Mouse (Mus musculus) layer of hippocampus, adult 11-12 months (tissue): Measurements from ENCODE around the gene G3bp1.

Experiments used
- DNase-seq: peaks from one replicate; pipeline ENCODE4 v3.0.0; 2022; ENCODE audit warnings: low spot score

The G3bp1 gene

GRCm38 (mm10) chr11:55469048-55469843, at the start of gene G3bp1:
TSS of gene G3bp1 (plus strand) at chr11:55469685.
- peak; percentile 100 for DNase-seq

GRCm38 (mm10) chr11:55422978-55423377, 46.5 kb upstream of the G3bp1 start, which contains the start of gene Sparc:
TSS of gene Sparc (minus strand) at chr11:55423183.
- DNase-seq, result no peak

GRCm38 (mm10) chr11:55423756-55424155, 45.7 kb upstream of the G3bp1 start:
- peak; percentile 56 for DNase-seq

DNA sequence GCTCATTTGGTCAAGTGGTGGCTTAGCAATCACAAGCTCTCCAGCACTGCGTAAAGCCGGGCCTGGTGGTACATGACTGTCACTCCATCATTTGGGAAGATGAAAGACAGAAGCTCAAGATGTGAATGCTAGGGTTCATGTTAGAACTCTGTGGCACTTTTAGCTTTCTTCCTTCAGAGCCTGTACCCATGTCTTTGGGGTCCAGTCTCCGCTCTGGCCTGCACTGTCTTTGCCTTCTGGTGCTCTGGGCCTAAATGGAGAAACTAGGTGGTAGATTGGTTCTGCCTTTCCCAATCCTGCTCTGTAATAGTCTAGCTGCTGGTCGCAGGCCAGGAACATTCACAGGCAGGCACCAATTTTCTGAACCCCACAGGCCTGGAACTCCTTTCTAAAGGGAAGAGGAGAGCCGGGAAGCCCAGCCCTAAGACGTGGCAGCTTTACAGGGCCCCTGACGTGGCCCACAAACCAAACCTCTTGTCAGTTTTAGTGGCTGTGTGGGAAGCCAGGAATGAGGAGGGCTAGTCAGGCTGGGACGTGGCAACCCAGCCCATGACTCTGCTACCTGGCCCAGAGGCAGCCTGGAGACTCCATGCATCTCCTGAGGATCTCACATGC, 44.6 kb upstream of the G3bp1 start:
- no peak for DNase-seq

- no peak for DNase-seq
Observed at GRCm38 (mm10) chr11:55428186-55429012, 41.1 kb upstream of the G3bp1 start.

GRCm38 (mm10) chr11:55429973-55430372, 39.5 kb upstream of the G3bp1 start:
- no peak for DNase-seq

DNA sequence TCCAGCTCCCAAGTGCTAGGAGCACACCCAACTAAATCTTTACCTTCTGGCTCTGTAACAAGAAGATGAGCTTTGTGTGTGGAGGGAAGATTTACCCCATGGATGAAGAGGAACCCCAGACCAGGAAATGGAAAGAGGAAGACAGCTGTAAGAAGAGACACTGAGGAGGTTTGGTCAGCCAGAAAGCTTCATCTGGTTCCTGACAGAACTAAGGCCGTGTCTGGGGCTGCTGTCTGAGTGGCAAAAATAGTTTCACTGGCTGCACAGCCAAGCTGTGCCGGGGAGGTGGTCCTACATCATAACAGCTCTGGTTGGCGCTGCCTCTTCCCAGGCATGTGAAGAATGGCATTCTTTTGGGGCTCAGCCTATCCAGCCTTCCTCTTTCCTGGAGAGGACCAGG, 36.5 kb upstream of the G3bp1 start:
- DNase-seq, result peak; percentile 40

DNA sequence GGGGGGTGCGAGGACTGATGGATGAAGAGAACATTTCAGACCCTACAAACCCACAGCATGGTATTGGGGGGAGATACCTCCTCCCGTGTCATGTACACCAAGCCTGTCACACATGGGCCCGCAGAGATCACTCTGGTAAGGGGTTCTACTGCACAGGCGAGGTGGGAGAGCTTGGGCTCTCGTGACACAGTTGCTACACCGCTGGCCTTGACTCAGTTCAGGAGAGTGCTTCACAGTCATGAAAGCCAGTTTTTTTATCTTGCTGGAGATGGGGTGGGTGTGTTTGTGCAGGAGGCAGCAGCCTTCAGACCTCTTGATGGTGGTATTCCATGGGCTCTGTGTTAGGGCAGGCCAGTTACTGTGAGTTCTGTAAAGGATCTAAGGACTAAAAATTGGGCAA, 33.4 kb upstream of the G3bp1 start:
- no peak for DNase-seq

DNA sequence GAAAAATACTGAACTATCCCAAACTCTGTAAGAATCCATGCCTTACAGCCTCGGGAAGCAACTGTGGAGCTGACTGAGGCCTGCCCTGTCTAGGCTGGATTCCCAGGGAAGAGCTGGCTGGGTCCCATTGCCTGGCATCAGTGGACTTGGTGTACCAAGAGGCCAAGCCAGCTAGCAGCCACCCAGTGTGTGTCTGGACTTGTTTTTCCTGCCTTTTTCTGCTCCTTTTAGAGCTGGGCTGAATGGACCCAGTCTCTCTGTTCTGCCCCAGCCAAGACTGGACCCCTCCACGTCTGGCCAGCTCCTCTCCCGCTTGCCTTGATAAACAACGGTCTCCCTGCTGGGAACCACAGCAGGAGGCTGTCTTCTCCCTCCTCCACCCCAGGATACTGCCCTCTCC, 31.5 kb upstream of the G3bp1 start:
- DNase-seq, result no peak

GRCm38 (mm10) chr11:55439718-55440117, 29.8 kb upstream of the G3bp1 start:
- no peak for DNase-seq

GRCm38 (mm10) chr11:55444772-55445171, 24.7 kb upstream of the G3bp1 start:
- DNase-seq, result peak; percentile 76

- DNase-seq, result peak; percentile 84
Observed at GRCm38 (mm10) chr11:55446579-55446978, 22.9 kb upstream of the G3bp1 start.

GRCm38 (mm10) chr11:55449531-55449930, 20.0 kb upstream of the G3bp1 start:
- DNase-seq, result no peak

- DNase-seq, result no peak
Observed at GRCm38 (mm10) chr11:55450311-55450710, 19.2 kb upstream of the G3bp1 start.

DNA sequence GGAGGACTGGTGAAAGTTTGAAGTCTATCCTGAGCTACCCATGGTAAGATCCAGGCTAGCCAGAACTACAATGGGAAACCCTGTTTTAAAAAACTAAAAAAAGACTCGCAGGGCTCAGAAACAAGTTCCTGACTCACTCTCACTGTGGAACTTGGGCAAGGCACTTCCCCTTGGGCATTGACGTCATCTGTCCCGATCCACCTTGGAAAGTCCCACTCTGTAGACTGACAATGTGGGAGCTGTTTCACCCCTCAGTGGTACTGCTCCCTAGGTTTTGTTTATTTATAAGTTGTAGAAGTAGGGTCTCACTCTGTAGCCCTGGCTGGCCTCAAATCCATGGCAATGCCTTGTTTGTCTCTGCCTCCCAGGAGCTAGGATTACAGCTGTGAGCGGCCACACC, 15.8 kb upstream of the G3bp1 start:
- DNase-seq, result no peak

- no peak for DNase-seq
Observed at GRCm38 (mm10) chr11:55455166-55455565, 14.3 kb upstream of the G3bp1 start.

DNA sequence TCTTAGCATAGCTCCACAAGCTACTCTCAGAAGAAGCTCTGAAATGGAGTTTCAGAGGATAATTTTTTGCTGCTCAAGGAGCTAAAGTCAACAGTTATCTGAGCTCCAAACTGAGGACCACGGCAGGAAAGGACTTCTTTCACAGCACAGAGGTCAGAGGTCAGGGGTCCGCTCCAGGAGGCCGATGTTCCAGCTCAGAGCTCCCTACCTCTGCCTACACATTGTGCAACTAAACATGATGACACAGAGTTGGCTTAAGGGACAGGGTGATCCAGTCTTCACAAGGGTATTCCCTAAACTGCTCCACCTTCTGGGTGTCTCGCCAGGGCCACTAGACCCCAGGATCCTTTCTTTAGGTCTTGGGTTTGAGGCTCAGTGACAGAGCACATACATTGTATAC, 11.0 kb upstream of the G3bp1 start:
- DNase-seq, result no peak

GRCm38 (mm10) chr11:55459850-55460558, 9.5 kb upstream of the G3bp1 start:
- DNase-seq, result no peak

GRCm38 (mm10) chr11:55460559-55461018, 8.9 kb upstream of the G3bp1 start:
- DNase-seq, result no peak

- DNase-seq, result peak; percentile 95
Observed at GRCm38 (mm10) chr11:55461019-55461645, 8.4 kb upstream of the G3bp1 start, which contains the start of gene Atox1. TSS of gene Atox1 (minus strand) at chr11:55461239.

DNA sequence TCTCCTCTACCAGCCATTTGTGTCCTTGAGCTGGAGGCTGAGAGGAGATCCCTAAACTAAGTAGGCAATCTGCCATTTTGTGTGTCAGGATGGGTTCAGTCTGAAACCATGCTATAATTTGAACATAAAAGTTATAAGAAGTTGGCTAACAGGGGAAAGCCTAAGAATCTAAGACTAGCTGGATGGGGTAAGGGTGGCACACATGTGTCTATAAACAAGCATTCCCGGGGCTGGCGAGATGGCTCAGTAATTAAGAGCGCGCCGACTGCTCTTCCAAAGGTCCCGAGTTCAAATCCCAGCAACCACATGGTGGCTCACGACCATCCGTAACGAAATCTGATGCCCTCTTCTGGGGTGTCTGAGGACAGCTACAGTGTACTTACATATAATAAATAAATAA, 7.3 kb upstream of the G3bp1 start:
- no peak for DNase-seq
